Mouse (Mus musculus): Measurements from ENCODE around the gene Slc44a2. TPM values are rescaled to one million over a fixed set of nuclear protein-coding genes. Genes with fewer than 3 reads are reported as not detected.

Slc44a2 gene
- total and polyA plus RNA-seq, 2 experiments from 2014 or later = 48.9 to 63.1 TPM

GRCm38 (mm10) chr9:21299014-21299413 lies 21.5 kb upstream of the Slc44a2 start:
- TF ChIP-seq CTCF (IDR thresholded peaks at IDR 0.05; ENCODE audit: low read depth) = no peak

GRCm38 (mm10) chr9:21305065-21305464 lies 15.4 kb upstream of the Slc44a2 start:
- Histone ChIP-seq H3K4me1 (ENCODE audit: insufficient read depth) (no peaks in the 10 kb centered on the region), H3K4me3 (ENCODE audit: low read depth, low read length) (no peak overlapping the region), H3K27me3 (ENCODE audit: insufficient read depth, low read length) (no peaks in the 10 kb centered on the region), H3K9me3 (ENCODE audit: low read length) (no peaks in the 10 kb centered on the region), H3K4me2 (ENCODE audit: low read depth) (no peak overlapping the region), H3K27ac (ENCODE audit: low read depth, low read length) (no peak overlapping the region), H3K36me3 (ENCODE audit: insufficient read depth) (no peaks in the 10 kb centered on the region), H3K9ac (no peak overlapping the region)
- no peak for TF ChIP-seq CTCF (IDR thresholded peaks at IDR 0.05; ENCODE audit: low read depth)
- ATAC-seq (no peak), DNase-seq (no peak)
- 85% methylated on average over 7 of the region's 7 CpGs for WGBS

More at GRCm38 (mm10) chr9:21299014-21299413, 21.5 kb upstream of the Slc44a2 start:
- ATAC-seq (no peak), DNase-seq (no peak)
- Histone ChIP-seq H3K4me2 (ENCODE audit: low read depth) (no peak overlapping the region), H3K27ac (ENCODE audit: low read depth, low read length) (no peak overlapping the region), H3K9ac (no peak overlapping the region), H3K36me3 (ENCODE audit: insufficient read depth) (no peaks in the 10 kb centered on the region), H3K4me3 (ENCODE audit: low read depth, low read length) (no peak overlapping the region), H3K27me3 (ENCODE audit: insufficient read depth, low read length) (no peaks in the 10 kb centered on the region), H3K4me1 (ENCODE audit: insufficient read depth) (no peaks in the 10 kb centered on the region), H3K9me3 (ENCODE audit: low read length) (no peaks in the 10 kb centered on the region)
- WGBS = 86% methylated on average over 10 of the region's 10 CpGs

GRCm38 (mm10) chr9:21309150-21309741 lies 11.3 kb upstream of the Slc44a2 start:
- TF ChIP-seq CTCF (IDR thresholded peaks at IDR 0.05; ENCODE audit: low read depth) = no peak
- no peaks in the 10 kb centered on the region for H3K36me3 ChIP-seq (ENCODE audit: insufficient read depth)
- H3K27me3 ChIP-seq (ENCODE audit: insufficient read depth, low read length) = peaks cover 12% of the 10 kb centered on the region
- no peaks in the 10 kb centered on the region for H3K4me1 ChIP-seq (ENCODE audit: insufficient read depth)
- H3K4me3 ChIP-seq (ENCODE audit: low read depth, low read length) = no peak overlapping the region
- ATAC-seq (no peak), DNase-seq (no peak)
- no peak overlapping the region for H3K9ac ChIP-seq
- no peak overlapping the region for H3K4me2 ChIP-seq (ENCODE audit: low read depth)
- H3K27ac ChIP-seq (ENCODE audit: low read depth, low read length) = no peak overlapping the region
- 74% methylated on average over 15 of the region's 15 CpGs for WGBS
- no peaks in the 10 kb centered on the region for H3K9me3 ChIP-seq (ENCODE audit: low read length)

GRCm38 (mm10) chr9:21311695-21312094 lies 8.8 kb upstream of the Slc44a2 start:
- no peak for DNase-seq
- Histone ChIP-seq H3K9ac (no peak overlapping the region), H3K4me3 (ENCODE audit: low read depth, low read length) (peak overlapping the region; percentile 23), H3K27me3 (ENCODE audit: insufficient read depth, low read length) (peaks cover 12% of the 10 kb centered on the region), H3K4me1 (ENCODE audit: insufficient read depth) (no peaks in the 10 kb centered on the region), H3K9me3 (ENCODE audit: low read length) (no peaks in the 10 kb centered on the region), H3K36me3 (ENCODE audit: insufficient read depth) (no peaks in the 10 kb centered on the region), H3K4me2 (ENCODE audit: low read depth) (peak overlapping the region; percentile 35), H3K27ac (ENCODE audit: low read depth, low read length) (no peak overlapping the region)
- 29% methylated on average over 7 of the region's 7 CpGs for WGBS
- no peak for TF ChIP-seq CTCF (IDR thresholded peaks at IDR 0.05; ENCODE audit: low read depth)
- ATAC-seq = no peak

- no peaks in the 10 kb centered on the region for H3K9me3 ChIP-seq (ENCODE audit: low read length)
- ATAC-seq (no peak), DNase-seq (peak; percentile 18)
- peaks cover 12% of the 10 kb centered on the region for H3K27me3 ChIP-seq (ENCODE audit: insufficient read depth, low read length)
- TF ChIP-seq CTCF (IDR thresholded peaks at IDR 0.05; ENCODE audit: low read depth) = peak; percentile 3; the same call in 1 of the 2 replicates
- peak within 1 kb of the TSS; percentile 23 for H3K4me3 ChIP-seq (ENCODE audit: low read depth, low read length)
- no peak within 1 kb of the TSS for H3K9ac ChIP-seq
- no peaks in the 10 kb centered on the region for H3K36me3 ChIP-seq (ENCODE audit: insufficient read depth)
- 12% methylated on average over 34 of the region's 35 CpGs for WGBS
- peak within 1 kb of the TSS; percentile 35 for H3K4me2 ChIP-seq (ENCODE audit: low read depth)
- no peak within 1 kb of the TSS for H3K27ac ChIP-seq (ENCODE audit: low read depth, low read length)
- no peaks in the 10 kb centered on the region for H3K4me1 ChIP-seq (ENCODE audit: insufficient read depth)
Observed at GRCm38 (mm10) chr9:21312134-21312533, 8.4 kb upstream of the Slc44a2 start, which contains the start of gene Ap1m2. Ap1m2 (minus strand) TSS chr9:21312337.

GRCm38 (mm10) chr9:21313394-21313793 lies 7.1 kb upstream of the Slc44a2 start:
- peak; percentile 86 for TF ChIP-seq CTCF (IDR thresholded peaks at IDR 0.05; ENCODE audit: low read depth)
- Histone ChIP-seq H3K27me3 (ENCODE audit: insufficient read depth, low read length) (peaks cover 12% of the 10 kb centered on the region), H3K27ac (ENCODE audit: low read depth, low read length) (no peak overlapping the region), H3K9ac (no peak overlapping the region), H3K4me1 (ENCODE audit: insufficient read depth) (no peaks in the 10 kb centered on the region), H3K4me3 (ENCODE audit: low read depth, low read length) (no peak overlapping the region), H3K36me3 (ENCODE audit: insufficient read depth) (no peaks in the 10 kb centered on the region), H3K4me2 (ENCODE audit: low read depth) (no peak overlapping the region), H3K9me3 (ENCODE audit: low read length) (no peaks in the 10 kb centered on the region)
- peak; percentile 80 for DNase-seq
- ATAC-seq = peak; percentile 72; the same call in 1 of the 2 replicates
- WGBS = 7% methylated on average over 11 of the region's 11 CpGs

GRCm38 (mm10) chr9:21314367-21315140 lies 5.9 kb upstream of the Slc44a2 start:
- no peaks in the 10 kb centered on the region for H3K36me3 ChIP-seq (ENCODE audit: insufficient read depth)
- no peak overlapping the region for H3K4me3 ChIP-seq (ENCODE audit: low read depth, low read length)
- peaks cover 12% of the 10 kb centered on the region for H3K27me3 ChIP-seq (ENCODE audit: insufficient read depth, low read length)
- WGBS = 93% methylated on average over 9 of the region's 9 CpGs
- H3K4me2 ChIP-seq (ENCODE audit: low read depth) = no peak overlapping the region
- no peak for TF ChIP-seq CTCF (IDR thresholded peaks at IDR 0.05; ENCODE audit: low read depth)
- DNase-seq (no peak), ATAC-seq (no peak)
- no peaks in the 10 kb centered on the region for H3K4me1 ChIP-seq (ENCODE audit: insufficient read depth)
- no peaks in the 10 kb centered on the region for H3K9me3 ChIP-seq (ENCODE audit: low read length)
- H3K9ac ChIP-seq = no peak overlapping the region
- H3K27ac ChIP-seq (ENCODE audit: low read depth, low read length) = no peak overlapping the region

Data from forebrain, postnatal 0 days (tissue).